Mouse (Mus musculus) forebrain, embryonic 14.5 days (tissue): ENCODE results near the gene Il1b. TPM values are rescaled to one million over a fixed set of nuclear protein-coding genes. Genes with fewer than 3 reads are reported as not detected.

Experiments
- ATAC-seq: fragments of 200-750 bp; cut with Nextera tagmentation; 2 replicates; pipeline ENCODE4 v1.8.0; 2017; ENCODE audit warnings: mild to moderate bottlenecking, moderate library complexity
- DNase-seq: peaks from one replicate; pipeline ENCODE4 v3.0.0-alpha.2; 2015; ENCODE audit warnings: low spot score
- H3K27ac ChIP-seq: fragments of 300-500 bp; sonication (generic); 2 replicates; pipeline ENCODE4 v1.5.1; 2014; ENCODE audit warnings: low read depth, mild to moderate bottlenecking, control low read depth, low read length, moderate library complexity
- H3K27me3 ChIP-seq: fragments of 300-500 bp; sonication (generic); replicated peaks from 2 replicates; pipeline ENCODE4 v1.6.1; 2014; ENCODE audit warnings: low read length, control low read depth, mixed read lengths; ENCODE audit not compliant: control insufficient read depth, insufficient read depth
- H3K36me3 ChIP-seq: fragments of 300-500 bp; sonication (generic); 2 replicates; pipeline ENCODE4 v1.6.1; 2014; ENCODE audit warnings: low read length, control low read depth; ENCODE audit not compliant: control insufficient read depth, insufficient read depth
- H3K4me1 ChIP-seq: fragments of 300-500 bp; sonication (generic); 2 replicates; pipeline ENCODE4 v1.6.1; 2014; ENCODE audit warnings: antibody characterized with exemption, low read length, control low read depth; ENCODE audit not compliant: control insufficient read depth, insufficient read depth
- H3K4me2 ChIP-seq: fragments of 300-500 bp; sonication (generic); 2 replicates; pipeline ENCODE4 v1.6.1; 2014; ENCODE audit warnings: mild to moderate bottlenecking, control low read depth, low read length
- H3K4me3 ChIP-seq: fragments of 300-500 bp; sonication (generic); 2 replicates; pipeline ENCODE4 v1.5.1; 2014; ENCODE audit warnings: low read depth, low read length, control low read depth
- H3K9ac ChIP-seq: fragments of 300-500 bp; sonication (generic); 2 replicates; pipeline ENCODE4 v1.6.1; 2014; ENCODE audit warnings: mild to moderate bottlenecking, low read length, control low read depth, moderate library complexity
- H3K9me3 ChIP-seq: fragments of 300-500 bp; sonication (generic); replicated peaks from 2 replicates; pipeline ENCODE4 v1.6.1; 2016; ENCODE audit warnings: low read length, control low read depth, mixed read lengths; ENCODE audit not compliant: control insufficient read depth
- WGBS: fragments of 180-500 bp; shearing (Covaris S2); extraction: QIAGEN DNeasy Blood & Tissue Kit; methylation state at CpG from one replicate; pipeline ENCODE4 v1.1.7; 2014; 5-methylcytosine and 5-hydroxymethylcytosine counted together
- polyA plus RNA-seq: library from polyadenylated mRNA; unstranded; fragments of >200 nt; fragmentation: Nextera tagmentation; extraction: Ambion mirVana; gene quantifications from 2 replicates; pipeline ENCODE4 v1.2.1, GENCODE M21; 2014

Il1b gene
- polyA plus RNA-seq, 1 experiment from 2014 or later, result not detected

DNA sequence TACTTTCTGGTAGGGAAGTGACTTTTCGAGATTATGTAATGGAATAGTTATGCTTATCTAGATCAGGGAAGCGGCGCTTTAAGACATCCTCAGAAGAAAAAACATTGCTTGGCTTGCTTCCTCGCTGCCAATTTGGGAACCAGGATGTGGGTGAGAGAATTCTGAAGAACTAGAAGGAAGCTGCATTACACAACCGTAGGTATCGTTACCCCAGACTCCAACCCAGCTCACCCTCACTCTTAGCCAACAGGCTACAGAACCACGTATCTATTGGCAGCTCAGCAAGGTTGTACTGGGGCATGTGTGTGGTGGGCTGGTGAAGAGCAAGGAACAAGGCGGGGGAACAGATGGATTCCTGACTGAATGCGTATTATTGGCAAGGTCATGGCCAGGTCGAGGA is 10.7 kb downstream of the Il1b start:
- Histone ChIP-seq H3K4me3 (no peak overlapping the region), H3K9ac (no peak overlapping the region), H3K9me3 (no peaks in the 10 kb centered on the region), H3K4me2 (no peak overlapping the region), H3K27me3 (no peaks in the 10 kb centered on the region), H3K4me1 (no peaks in the 10 kb centered on the region), H3K27ac (no peak overlapping the region), H3K36me3 (no peaks in the 10 kb centered on the region)
- ATAC-seq (no peak), DNase-seq (no peak)
- 89% methylated on average over 10 of the region's 10 CpGs for WGBS

DNA sequence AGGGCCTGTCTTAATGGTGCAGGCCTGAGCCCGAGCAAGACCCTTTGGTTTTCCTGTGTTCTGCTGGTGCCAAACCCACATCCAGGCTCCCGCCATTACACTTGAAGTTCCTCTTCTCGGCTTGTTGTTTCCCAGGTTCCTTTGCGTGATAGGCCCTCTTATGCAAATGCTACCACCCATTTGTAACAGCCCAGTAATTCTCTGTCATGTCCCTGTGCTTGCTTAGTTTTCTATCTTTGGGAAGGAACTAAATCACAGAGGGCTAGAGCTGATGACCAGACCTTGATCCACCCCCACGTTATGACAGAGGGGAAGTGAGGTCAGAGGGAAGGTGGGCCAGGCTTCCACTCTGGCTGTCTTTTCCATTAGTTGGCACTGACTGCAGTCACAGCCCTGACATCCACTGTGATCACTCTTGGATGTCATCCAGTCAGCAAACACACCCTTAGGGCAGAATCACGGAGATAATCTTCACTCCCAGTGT is 32.8 kb downstream of the Il1b start:
- ATAC-seq (no peak), DNase-seq (no peak)
- no peaks in the 10 kb centered on the region for H3K9me3 ChIP-seq
- no peaks in the 10 kb centered on the region for H3K4me1 ChIP-seq
- H3K9ac ChIP-seq, result no peak overlapping the region
- no peak overlapping the region for H3K4me2 ChIP-seq
- H3K36me3 ChIP-seq, result no peaks in the 10 kb centered on the region
- WGBS, result 82% methylated on average over 6 of the region's 6 CpGs
- no peaks in the 10 kb centered on the region for H3K27me3 ChIP-seq
- H3K27ac ChIP-seq, result no peak overlapping the region
- H3K4me3 ChIP-seq, result no peak overlapping the region

DNA sequence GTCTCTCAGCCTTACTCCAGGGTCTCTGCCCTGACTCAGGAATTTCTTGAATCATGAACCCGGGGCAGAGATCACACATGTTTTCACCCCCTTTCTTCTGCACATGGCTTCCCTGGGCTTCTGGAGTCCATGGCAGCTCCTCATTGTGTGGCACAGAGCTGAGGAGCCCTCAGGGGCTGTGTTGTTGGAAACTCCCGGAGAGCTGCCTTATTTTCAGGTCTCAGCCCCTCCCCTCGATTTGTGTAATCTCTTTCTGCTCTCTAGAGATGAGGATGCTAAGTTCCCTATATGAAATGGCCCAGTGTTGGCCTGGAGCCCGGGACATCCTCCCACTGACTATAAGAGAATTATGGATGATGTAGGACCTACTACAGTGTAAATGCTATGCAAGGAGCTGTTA is 37.5 kb downstream of the Il1b start:
- no peaks in the 10 kb centered on the region for H3K27me3 ChIP-seq
- H3K9me3 ChIP-seq, result no peaks in the 10 kb centered on the region
- H3K4me1 ChIP-seq, result no peaks in the 10 kb centered on the region
- no peak overlapping the region for H3K27ac ChIP-seq
- no peak overlapping the region for H3K4me2 ChIP-seq
- ATAC-seq, result no peak
- no peak for DNase-seq
- H3K4me3 ChIP-seq, result no peak overlapping the region
- H3K36me3 ChIP-seq, result no peaks in the 10 kb centered on the region
- 39% methylated on average over 4 of the region's 4 CpGs for WGBS
- H3K9ac ChIP-seq, result no peak overlapping the region

DNA sequence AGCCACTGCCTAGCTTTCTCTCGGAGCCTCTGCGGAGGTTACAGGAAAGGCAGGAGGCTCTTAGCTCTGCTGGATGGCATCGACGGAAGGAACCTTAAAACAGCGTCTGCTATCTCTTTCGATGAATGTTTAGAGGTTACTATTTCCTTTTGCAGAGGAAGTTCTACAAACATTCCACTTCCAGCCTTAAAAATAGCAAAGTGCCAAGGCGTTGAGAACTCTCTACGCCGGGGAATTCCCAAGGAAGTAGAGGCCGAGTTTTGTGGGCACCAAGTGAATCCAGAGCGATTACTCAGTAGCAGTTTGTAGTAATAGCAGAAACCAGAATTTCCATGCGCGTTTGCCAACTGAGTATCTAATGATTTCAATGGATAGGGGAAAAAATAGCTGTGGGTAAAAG is 40.4 kb downstream of the Il1b start:
- Histone ChIP-seq H3K4me3 (no peak overlapping the region), H3K36me3 (no peaks in the 10 kb centered on the region), H3K4me2 (no peak overlapping the region), H3K27me3 (no peaks in the 10 kb centered on the region), H3K4me1 (no peaks in the 10 kb centered on the region), H3K9ac (no peak overlapping the region), H3K9me3 (0 out of 2 replicates have a peak, but pooled peaks cover 2% of the 10 kb centered on the region), H3K27ac (no peak overlapping the region)
- DNase-seq (no peak), ATAC-seq (no peak)
- 95% methylated on average over 13 of the region's 13 CpGs for WGBS

DNA sequence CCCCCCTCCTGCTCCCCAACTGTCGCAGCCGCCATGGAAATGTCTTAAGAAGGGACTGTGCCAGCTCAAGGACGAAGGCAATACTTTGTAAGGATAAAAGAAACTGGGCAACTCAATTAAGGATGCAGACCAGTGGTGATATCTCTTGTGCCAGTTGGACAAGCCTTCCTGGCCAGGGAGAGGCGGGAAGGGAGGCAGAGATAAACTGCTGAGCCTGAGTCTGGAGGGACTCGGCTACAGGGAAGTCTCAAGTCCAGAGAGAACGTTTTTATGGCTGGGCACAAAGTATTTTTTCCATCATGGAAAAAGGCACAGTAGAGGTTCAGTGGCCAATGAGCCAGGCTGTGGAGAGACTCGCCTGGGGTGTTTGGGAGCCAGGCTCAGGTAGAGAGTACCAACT is 40.9 kb downstream of the Il1b start:
- 73% methylated on average over 7 of the region's 7 CpGs for WGBS
- Histone ChIP-seq H3K9me3 (0 out of 2 replicates have a peak, but pooled peaks cover 2% of the 10 kb centered on the region), H3K4me3 (no peak overlapping the region), H3K27me3 (no peaks in the 10 kb centered on the region), H3K4me2 (no peak overlapping the region), H3K9ac (no peak overlapping the region), H3K36me3 (no peaks in the 10 kb centered on the region), H3K4me1 (no peaks in the 10 kb centered on the region), H3K27ac (no peak overlapping the region)
- ATAC-seq, result no peak
- no peak for DNase-seq

DNA sequence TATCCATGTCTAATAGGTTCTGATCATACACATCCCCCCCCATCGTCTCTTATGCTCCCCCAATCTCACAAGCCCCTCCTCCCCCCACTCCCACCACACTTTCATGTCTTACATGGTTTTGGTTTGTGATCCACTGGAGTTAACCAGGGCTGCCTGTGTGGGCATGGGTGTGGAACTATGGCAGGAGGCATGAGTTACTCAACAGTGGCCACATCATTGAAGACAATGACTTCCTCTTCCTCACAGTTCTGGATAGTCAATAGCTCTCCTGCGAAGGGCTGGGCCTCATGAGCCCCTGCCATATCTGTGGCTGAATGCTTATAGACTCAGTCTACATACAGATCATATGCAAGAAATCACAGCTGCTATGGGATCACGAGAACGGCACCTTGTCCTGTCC is 42.7 kb downstream of the Il1b start:
- 78% methylated on average over 4 of the region's 4 CpGs for WGBS

DNA sequence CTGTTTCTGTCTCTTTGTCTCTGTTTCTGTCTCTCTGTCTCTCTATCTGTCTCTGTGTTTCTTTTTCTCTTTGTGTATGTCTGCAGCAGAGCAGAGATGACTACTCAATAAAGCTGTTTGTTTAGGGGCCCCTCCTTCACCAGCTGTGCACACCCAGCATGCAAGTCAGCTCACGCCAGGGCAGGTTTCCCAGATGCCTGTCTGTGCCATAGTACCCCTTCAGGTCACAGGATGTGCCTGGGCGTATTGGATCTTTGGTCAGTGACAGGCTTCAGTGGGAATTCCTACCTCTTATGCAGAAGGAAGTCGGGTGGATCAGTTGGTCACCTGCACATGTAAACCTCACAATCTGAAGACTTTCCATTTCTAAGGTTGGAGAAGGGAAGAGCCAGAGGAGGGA is 46.7 kb downstream of the Il1b start:
- Histone ChIP-seq H3K9me3 (0 out of 2 replicates have a peak, but pooled peaks cover 2% of the 10 kb centered on the region), H3K27me3 (no peaks in the 10 kb centered on the region), H3K27ac (no peak overlapping the region), H3K36me3 (no peaks in the 10 kb centered on the region), H3K4me2 (no peak overlapping the region), H3K4me1 (no peaks in the 10 kb centered on the region), H3K4me3 (no peak overlapping the region), H3K9ac (no peak overlapping the region)
- no peak for DNase-seq
- no peak for ATAC-seq
- WGBS, result 87% methylated on average over 3 of the region's 3 CpGs

More for the DNA sequence above, 42.7 kb downstream of the Il1b start:
- Histone ChIP-seq H3K27me3 (no peaks in the 10 kb centered on the region), H3K36me3 (no peaks in the 10 kb centered on the region), H3K9ac (no peak overlapping the region), H3K27ac (no peak overlapping the region), H3K4me3 (no peak overlapping the region), H3K4me2 (no peak overlapping the region), H3K9me3 (0 out of 2 replicates have a peak, but pooled peaks cover 2% of the 10 kb centered on the region), H3K4me1 (no peaks in the 10 kb centered on the region)
- ATAC-seq (no peak), DNase-seq (no peak)

DNA sequence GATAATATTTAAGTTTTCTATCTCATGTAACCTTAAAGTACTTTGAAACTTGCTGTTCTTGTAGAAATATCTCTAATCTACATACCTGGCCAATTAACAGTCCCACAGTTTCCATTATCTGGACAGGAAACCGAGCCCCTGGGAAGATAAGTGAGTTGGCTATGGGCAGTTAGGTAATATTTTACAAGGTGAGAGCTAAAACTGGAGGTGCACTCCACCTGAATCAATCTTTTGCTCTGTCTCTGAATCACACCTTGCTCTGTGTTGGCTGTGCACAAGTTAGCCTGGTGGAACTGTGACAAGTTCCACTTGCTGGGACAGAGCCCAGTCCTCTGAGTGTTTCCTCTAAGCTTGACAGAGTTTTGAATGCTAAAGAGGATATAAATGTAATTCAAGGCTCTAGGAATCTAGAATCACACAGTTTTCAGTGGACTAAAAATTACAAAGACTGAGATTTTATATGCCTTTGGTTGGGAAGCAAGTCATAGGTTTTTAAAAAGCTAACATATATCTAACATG is 48.8 kb downstream of the Il1b start:
- Histone ChIP-seq H3K4me3 (no peak overlapping the region), H3K4me1 (no peaks in the 10 kb centered on the region), H3K4me2 (no peak overlapping the region), H3K27ac (no peak overlapping the region), H3K36me3 (no peaks in the 10 kb centered on the region), H3K9ac (no peak overlapping the region), H3K9me3 (0 out of 2 replicates have a peak, but pooled peaks cover 2% of the 10 kb centered on the region), H3K27me3 (no peaks in the 10 kb centered on the region)
- no peak for ATAC-seq
- 74% methylated on average over 1 of the region's 1 CpGs for WGBS
- no peak for DNase-seq

DNA sequence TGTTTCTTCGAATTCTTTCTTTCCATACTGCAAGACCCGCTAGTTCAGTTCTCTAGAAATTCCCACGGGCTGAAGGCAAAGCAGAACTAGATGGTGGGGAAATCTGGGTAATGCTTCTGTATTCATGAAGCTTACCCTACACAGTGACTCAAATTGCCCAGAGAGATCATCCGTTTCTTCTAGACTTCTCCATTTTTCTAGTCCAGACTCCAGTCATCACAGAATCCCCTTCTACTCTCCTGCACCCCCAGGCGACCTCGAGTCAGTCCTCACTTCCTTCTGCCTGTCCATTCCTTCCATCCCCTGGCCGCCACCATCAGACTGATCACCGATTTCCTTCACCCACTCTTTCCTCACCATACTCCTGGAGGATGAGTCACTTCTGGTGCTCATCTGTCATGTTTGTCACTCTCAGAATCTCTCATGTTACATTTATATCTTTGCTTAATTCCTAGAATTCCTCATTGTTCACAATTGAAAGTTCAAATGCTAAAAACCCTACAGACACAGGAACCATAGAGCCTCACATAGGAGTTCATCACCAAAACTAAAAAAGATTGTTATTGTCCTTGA is 50.8 kb downstream of the Il1b start:
- no peak overlapping the region for H3K9ac ChIP-seq
- 85% methylated on average over 8 of the region's 8 CpGs for WGBS
- no peaks in the 10 kb centered on the region for H3K9me3 ChIP-seq
- ATAC-seq (no peak), DNase-seq (no peak)
- H3K27me3 ChIP-seq, result no peaks in the 10 kb centered on the region
- no peaks in the 10 kb centered on the region for H3K4me1 ChIP-seq
- no peaks in the 10 kb centered on the region for H3K36me3 ChIP-seq
- no peak overlapping the region for H3K4me2 ChIP-seq
- no peak overlapping the region for H3K27ac ChIP-seq
- H3K4me3 ChIP-seq, result no peak overlapping the region
